Mouse (Mus musculus) liver, embryonic 12.5 days (tissue): ENCODE measurements around the gene Ccdc9b. TPM values are rescaled to one million over a fixed set of nuclear protein-coding genes. Genes with fewer than 3 reads are reported as not detected.

Experiments used
- ATAC-seq: fragments of 200-750 bp; cut with Nextera tagmentation; 2 replicates; pipeline ENCODE4 v1.8.0; 2017; ENCODE audit warnings: moderate number of reproducible peaks, mild to moderate bottlenecking, moderate library complexity
- H3K27ac ChIP-seq: fragments of 300-500 bp; sonication (generic); 2 replicates; pipeline ENCODE4 v1.5.1; 2016; ENCODE audit warnings: mild to moderate bottlenecking
- H3K27me3 ChIP-seq: fragments of 300-500 bp; sonication (generic); replicated peaks from 2 replicates; pipeline ENCODE4 v1.6.1; 2016; ENCODE audit warnings: mild to moderate bottlenecking, moderate library complexity
- H3K36me3 ChIP-seq: fragments of 300-500 bp; sonication (generic); 2 replicates; pipeline ENCODE4 v1.6.1; 2016; ENCODE audit warnings: mild to moderate bottlenecking, moderate library complexity
- H3K4me1 ChIP-seq: fragments of 300-500 bp; sonication (generic); 2 replicates; pipeline ENCODE4 v1.6.1; 2016
- H3K4me2 ChIP-seq: fragments of 300-500 bp; sonication (generic); 2 replicates; pipeline ENCODE4 v1.6.1; 2016; ENCODE audit warnings: mild to moderate bottlenecking, moderate library complexity
- H3K4me3 ChIP-seq: fragments of 300-500 bp; sonication (generic); 2 replicates; pipeline ENCODE4 v1.5.1; 2016; ENCODE audit warnings: mild to moderate bottlenecking, moderate library complexity
- H3K9ac ChIP-seq: fragments of 300-500 bp; sonication (generic); 2 replicates; pipeline ENCODE4 v1.6.1; 2016; ENCODE audit warnings: mild to moderate bottlenecking, moderate library complexity
- H3K9me3 ChIP-seq: fragments of 300-500 bp; sonication (generic); replicated peaks from 2 replicates; pipeline ENCODE4 v1.6.1; 2016; ENCODE audit warnings: mild to moderate bottlenecking, moderate library complexity
- WGBS: fragments of 180-500 bp; shearing (Covaris S2); methylation state at CpG from one replicate; pipeline ENCODE4 v1.1.7; 2016; ENCODE audit not compliant: insufficient replicate concordance; 5-methylcytosine and 5-hydroxymethylcytosine counted together
- polyA plus RNA-seq: library from polyadenylated mRNA; unstranded; fragments of >200 nt; fragmentation: Nextera tagmentation; extraction: Ambion mirVana; gene quantifications from 2 replicates; pipeline ENCODE4 v1.2.1, GENCODE M21; 2016

Gene Ccdc9b
- polyA plus RNA-seq, 1 experiment from 2014 or later = 0.39 TPM

GRCm38 (mm10) chr2:118776295-118776694, 13.8 kb upstream of the Ccdc9b start:
- Histone ChIP-seq H3K4me3 (no peak overlapping the region), H3K4me1 (peaks cover 15% of the 10 kb centered on the region), H3K9ac (no peak overlapping the region), H3K36me3 (no peaks in the 10 kb centered on the region), H3K27ac (no peak overlapping the region), H3K27me3 (peaks cover 70% of the 10 kb centered on the region), H3K4me2 (no peak overlapping the region), H3K9me3 (no peaks in the 10 kb centered on the region)
- ATAC-seq = no peak
- 51% methylated on average over 2 of the region's 2 CpGs for WGBS

- WGBS = 77% methylated on average over 3 of the region's 4 CpGs
- ATAC-seq = no peak
- H3K36me3 ChIP-seq = no peaks in the 10 kb centered on the region
- peaks cover 70% of the 10 kb centered on the region for H3K27me3 ChIP-seq
- H3K4me3 ChIP-seq = no peak overlapping the region
- peaks cover 15% of the 10 kb centered on the region for H3K4me1 ChIP-seq
- H3K9ac ChIP-seq = no peak overlapping the region
- H3K4me2 ChIP-seq = no peak overlapping the region
- H3K27ac ChIP-seq = no peak overlapping the region
- no peaks in the 10 kb centered on the region for H3K9me3 ChIP-seq
Measured at GRCm38 (mm10) chr2:118775846-118776245, 13.4 kb upstream of the Ccdc9b start.

GRCm38 (mm10) chr2:118775396-118775795, 12.9 kb upstream of the Ccdc9b start:
- ATAC-seq = no peak
- Histone ChIP-seq H3K9me3 (no peaks in the 10 kb centered on the region), H3K27ac (no peak overlapping the region), H3K4me1 (peaks cover 15% of the 10 kb centered on the region), H3K4me3 (no peak overlapping the region), H3K27me3 (peaks cover 69% of the 10 kb centered on the region), H3K4me2 (no peak overlapping the region), H3K9ac (no peak overlapping the region), H3K36me3 (no peaks in the 10 kb centered on the region)
- WGBS = 57% methylated on average over 1 of the region's 1 CpGs

GRCm38 (mm10) chr2:118774536-118774935, 12.1 kb upstream of the Ccdc9b start:
- Histone ChIP-seq H3K4me3 (no peak overlapping the region), H3K9ac (no peak overlapping the region), H3K27ac (no peak overlapping the region), H3K4me2 (no peak overlapping the region), H3K9me3 (no peaks in the 10 kb centered on the region), H3K4me1 (peaks cover 8% of the 10 kb centered on the region), H3K36me3 (no peaks in the 10 kb centered on the region), H3K27me3 (peaks cover 61% of the 10 kb centered on the region)
- no peak for ATAC-seq
- WGBS = 45% methylated on average over 2 of the region's 2 CpGs

GRCm38 (mm10) chr2:118772158-118772874, 9.9 kb upstream of the Ccdc9b start, which contains the start of gene Phgr1:
TSS of gene Phgr1 (plus strand) at chr2:118772769.
- no peaks in the 10 kb centered on the region for H3K36me3 ChIP-seq
- 57% methylated on average over 6 of the region's 6 CpGs for WGBS
- H3K27ac ChIP-seq = no peak within 1 kb of the TSS
- H3K4me2 ChIP-seq = no peak within 1 kb of the TSS
- H3K9ac ChIP-seq = no peak within 1 kb of the TSS
- no peaks in the 10 kb centered on the region for H3K9me3 ChIP-seq
- H3K27me3 ChIP-seq = peaks cover 49% of the 10 kb centered on the region
- no peak within 1 kb of the TSS for H3K4me3 ChIP-seq
- H3K4me1 ChIP-seq = no peaks in the 10 kb centered on the region
- 0 out of 2 replicates have a peak, but pooled peaks have one; percentile 21 for ATAC-seq

- 60% methylated on average over 10 of the region's 10 CpGs for WGBS
- Histone ChIP-seq H3K4me2 (no peak overlapping the region), H3K27ac (no peak overlapping the region), H3K4me3 (no peak overlapping the region), H3K27me3 (peaks cover 21% of the 10 kb centered on the region), H3K4me1 (peaks cover 36% of the 10 kb centered on the region), H3K9me3 (no peaks in the 10 kb centered on the region), H3K9ac (no peak overlapping the region; the same call in 1 of the 2 replicates), H3K36me3 (no peaks in the 10 kb centered on the region)
- ATAC-seq = no peak
Measured at GRCm38 (mm10) chr2:118766041-118767033, 3.9 kb upstream of the Ccdc9b start.

- H3K9ac ChIP-seq = no peak overlapping the region
- H3K4me3 ChIP-seq = no peak overlapping the region
- H3K4me2 ChIP-seq = no peak overlapping the region
- peaks cover 44% of the 10 kb centered on the region for H3K4me1 ChIP-seq
- H3K36me3 ChIP-seq = no peaks in the 10 kb centered on the region
- H3K27ac ChIP-seq = no peak overlapping the region
- 80% methylated on average over 5 of the region's 5 CpGs for WGBS
- no peaks in the 10 kb centered on the region for H3K9me3 ChIP-seq
- peaks cover 22% of the 10 kb centered on the region for H3K27me3 ChIP-seq
- no peak for ATAC-seq
Measured at GRCm38 (mm10) chr2:118764875-118765274, 2.4 kb upstream of the Ccdc9b start.

- Histone ChIP-seq H3K4me2 (peak overlapping the region; percentile 34), H3K9me3 (no peaks in the 10 kb centered on the region), H3K9ac (no peak overlapping the region), H3K36me3 (no peaks in the 10 kb centered on the region), H3K27ac (peak overlapping the region; percentile 33; the same call in 1 of the 2 replicates), H3K4me3 (no peak overlapping the region), H3K27me3 (peaks cover 27% of the 10 kb centered on the region), H3K4me1 (peaks cover 50% of the 10 kb centered on the region)
- WGBS = 21% methylated on average over 11 of the region's 11 CpGs
- ATAC-seq = no peak
Measured at GRCm38 (mm10) chr2:118764094-118764831, 1.8 kb upstream of the Ccdc9b start.

- 57% methylated on average over 7 of the region's 7 CpGs for WGBS
- no peak overlapping the region for H3K4me2 ChIP-seq
- H3K27ac ChIP-seq = peak overlapping the region; percentile 73
- H3K4me3 ChIP-seq = no peak overlapping the region
- H3K9me3 ChIP-seq = no peaks in the 10 kb centered on the region
- H3K4me1 ChIP-seq = peaks cover 53% of the 10 kb centered on the region
- no peak for ATAC-seq
- H3K9ac ChIP-seq = no peak overlapping the region
- no peaks in the 10 kb centered on the region for H3K36me3 ChIP-seq
- peaks cover 34% of the 10 kb centered on the region for H3K27me3 ChIP-seq
Measured at GRCm38 (mm10) chr2:118763469-118763868, 1.0 kb upstream of the Ccdc9b start.

- Histone ChIP-seq H3K4me2 (peak overlapping the region; percentile 68), H3K9me3 (no peaks in the 10 kb centered on the region), H3K27me3 (peaks cover 40% of the 10 kb centered on the region), H3K4me3 (peak overlapping the region; percentile 24; the same call in 1 of the 2 replicates), H3K9ac (peak overlapping the region; percentile 56; the same call in 1 of the 2 replicates), H3K36me3 (no peaks in the 10 kb centered on the region), H3K4me1 (peaks cover 53% of the 10 kb centered on the region), H3K27ac (peak overlapping the region; percentile 73)
- 11% methylated on average over 10 of the region's 10 CpGs for WGBS
- ATAC-seq = peak; percentile 45
Measured at GRCm38 (mm10) chr2:118762784-118763148, 305 bp upstream of the Ccdc9b start.

GRCm38 (mm10) chr2:118761358-118761757, 1.1 kb downstream of the Ccdc9b start:
- WGBS = 85% methylated on average over 12 of the region's 12 CpGs
- Histone ChIP-seq H3K36me3 (no peaks in the 10 kb centered on the region), H3K27me3 (peaks cover 44% of the 10 kb centered on the region), H3K4me2 (peak overlapping the region; percentile 68; the same call in 1 of the 2 replicates), H3K4me1 (peaks cover 46% of the 10 kb centered on the region), H3K9me3 (no peaks in the 10 kb centered on the region), H3K4me3 (no peak overlapping the region), H3K27ac (no peak overlapping the region), H3K9ac (no peak overlapping the region)
- ATAC-seq = no peak
